Mouse (Mus musculus): ENCODE measurements around the gene Pnn.
A peak's percentile ranks its signal among the peaks of the same experiment; 100 is the strongest.

Pnn gene

GRCm38 (mm10) chr12:59074052-59074451 is 7.4 kb downstream of the Pnn start:
- DNase-seq (ENCODE audit: low read depth, low spot score), result peak; percentile 50

GRCm38 (mm10) chr12:59076996-59077395 is 10.3 kb downstream of the Pnn start:
- no peak for DNase-seq (ENCODE audit: low read depth, low spot score)

GRCm38 (mm10) chr12:59077883-59078282 is 11.2 kb downstream of the Pnn start:
- DNase-seq (ENCODE audit: low read depth, low spot score), result no peak

- DNase-seq (ENCODE audit: low read depth, low spot score), result no peak
Observed at GRCm38 (mm10) chr12:59080461-59080860, 13.8 kb downstream of the Pnn start.

- no peak for DNase-seq (ENCODE audit: low read depth, low spot score)
Observed at GRCm38 (mm10) chr12:59084446-59084845, 17.8 kb downstream of the Pnn start.

- no peak for DNase-seq (ENCODE audit: low read depth, low spot score)
Observed at GRCm38 (mm10) chr12:59086171-59086570, 19.5 kb downstream of the Pnn start.

- DNase-seq (ENCODE audit: low read depth, low spot score), result no peak
Observed at GRCm38 (mm10) chr12:59093543-59093942, 26.9 kb downstream of the Pnn start.

GRCm38 (mm10) chr12:59095104-59096025 is 28.7 kb downstream of the Pnn start, which contains the start of gene Mia2:
TSS of gene Mia2 (plus strand) at chr12:59095799.
- DNase-seq (ENCODE audit: low read depth, low spot score), result no peak

- DNase-seq (ENCODE audit: low read depth, low spot score), result no peak
Observed at GRCm38 (mm10) chr12:59104771-59105170, 38.1 kb downstream of the Pnn start.

- DNase-seq (ENCODE audit: low read depth, low spot score), result no peak
Observed at GRCm38 (mm10) chr12:59105914-59106313, 39.2 kb downstream of the Pnn start.

- no peak for DNase-seq (ENCODE audit: low read depth, low spot score)
Observed at GRCm38 (mm10) chr12:59106491-59106890, 39.8 kb downstream of the Pnn start.

GRCm38 (mm10) chr12:59107926-59108325 is 41.2 kb downstream of the Pnn start:
- DNase-seq (ENCODE audit: low read depth, low spot score), result no peak

- DNase-seq (ENCODE audit: low read depth, low spot score), result peak; percentile 67
Observed at GRCm38 (mm10) chr12:59117184-59117583, 50.5 kb downstream of the Pnn start.
